Mouse (Mus musculus): ENCODE results near the gene Gm4952.
A peak's percentile ranks its signal among the peaks of the same experiment; 100 is the strongest.

DNA sequence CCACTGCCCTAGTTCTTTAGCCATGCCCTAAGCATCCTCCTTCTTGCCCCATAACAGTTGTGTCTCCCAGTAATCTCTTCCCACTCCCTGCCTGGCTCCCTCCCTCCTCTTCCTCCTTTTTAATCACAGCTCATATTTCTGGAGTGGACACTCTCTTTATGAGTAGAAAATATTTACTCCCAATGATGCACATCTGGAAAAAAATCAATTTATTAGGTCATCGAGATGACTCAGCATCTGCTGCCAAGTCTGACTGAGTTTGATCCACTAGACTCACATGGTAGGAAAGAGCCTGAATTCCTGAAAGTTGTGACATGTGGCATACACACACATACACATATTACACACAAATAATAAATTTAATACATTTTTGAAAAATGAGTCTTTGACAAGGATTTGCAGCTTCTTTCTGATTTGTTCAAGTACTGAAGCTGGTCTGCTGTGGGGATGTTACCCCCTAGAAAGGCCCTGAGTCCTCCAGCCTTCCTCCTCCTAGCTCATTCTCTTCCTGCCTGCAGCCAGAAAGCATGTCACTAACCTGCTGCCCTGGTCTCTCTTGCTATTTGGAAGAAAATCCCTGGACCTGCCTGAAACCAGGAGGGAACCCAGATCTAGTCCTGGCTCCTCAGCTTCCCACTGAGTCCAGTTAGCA lies 27.0 kb upstream of the Gm4952 start:
- TF ChIP-seq EP300 (IDR thresholded peaks at IDR 0.05; ENCODE audit: low read length) = no peak
- no peak for TF ChIP-seq CTCF (conservative IDR thresholded peaks at IDR 0.05 in 1 of 2, IDR thresholded peaks at IDR 0.05 in 1 of 2; ENCODE audit: low read depth in 2 of 2, low read length in 2 of 2)
- TF ChIP-seq GABPA (IDR thresholded peaks at IDR 0.05; ENCODE audit: insufficient replicate concordance, low read depth, low read length) = no peak
- TF ChIP-seq IRF4 (IDR thresholded peaks at IDR 0.05; ENCODE audit: low read depth, low read length) = no peak
- no peak for TF ChIP-seq USF1 (IDR thresholded peaks at IDR 0.05; ENCODE audit: low read depth, low read length)
- peak; percentile 35; the same call in 1 of the 2 replicates for TF ChIP-seq POLR2A (IDR thresholded peaks at IDR 0.05; ENCODE audit: low read depth, low read length)
- no peak for TF ChIP-seq E2F4 (IDR thresholded peaks at IDR 0.05; ENCODE audit: insufficient replicate concordance, low read depth, low read length)
- TF ChIP-seq ELF1 (IDR thresholded peaks at IDR 0.05; ENCODE audit: low read depth, low read length) = no peak
